Mouse (Mus musculus) C2C12 (cell line): ENCODE measurements at regions not wholly inside any gene's neighbourhood (a gene's known extent, or its start where the extent isn't known, plus 50 kb on each side); places are given as distances from the start of the nearest gene placed in this dataset.

Experiments
- CTCF ChIP-seq: IDR thresholded peaks from one replicate; pipeline ENCODE4 v1.5.1; 2011; ENCODE audit not compliant: control insufficient read depth, insufficient read depth, insufficient read length
- MYOD1 ChIP-seq: IDR thresholded peaks from one replicate; pipeline ENCODE4 v1.6.1; 2011; ENCODE audit warnings: low read depth; ENCODE audit not compliant: control insufficient read depth, insufficient read length

- TF ChIP-seq CTCF = no peak
- no peak for TF ChIP-seq MYOD1
These were observed 145.9 kb upstream of the Bcl6 start for GRCm38 (mm10) chr16:24134486-24135050.
